ENCODE assay signal across 9 mouse cellular contexts in genomic region chr12:9113652-9114051, GRCm38 (mm10).
DNase-seq lines count a peak whose midpoint lies in the region; TF ChIP-seq lines count a peak whose summit lies in the region.
"Had no signal": no experiment of that assay in that cellular context is flagged by ENCODE, and none has a peak within 500 bp of the region (broad histone marks: within the 10 kb centered on the region; RNA-seq: fewer than 3 reads in every experiment).

No protein-coding gene starts in this region.

- H3K27me3 ChIP-seq in C2C12 (ENCODE audit: control insufficient read depth, insufficient read depth, insufficient read length), result no peaks in the 10 kb centered on the region
- no peaks in the 10 kb centered on the region for H3K27me3 ChIP-seq in forebrain, embryonic 10.5 days (ENCODE audit: poor library complexity, severe bottlenecking)
- H3K27me3 ChIP-seq: forebrain, embryonic 12.5 days had no signal

- H3K4me3 ChIP-seq in C2C12 (ENCODE audit: insufficient read depth, poor library complexity, severe bottlenecking), result no peak overlapping the region
- no peak overlapping the region for H3K4me3 ChIP-seq in forebrain, embryonic 10.5 days
- H3K4me3 ChIP-seq: forebrain, embryonic 12.5 days had no signal

- no peak for TF ChIP-seq CTCF in C2C12 (IDR thresholded peaks at IDR 0.05; ENCODE audit: control insufficient read depth, insufficient read depth, insufficient read length)

- H3K79me2 ChIP-seq in C2C12 (ENCODE audit: control insufficient read depth, insufficient read depth), result no peaks in the 10 kb centered on the region

- H3K27ac ChIP-seq in forebrain, embryonic 10.5 days, result no peak overlapping the region
- H3K27ac ChIP-seq: forebrain, embryonic 12.5 days had no signal

- no peaks in the 10 kb centered on the region for H3K9me3 ChIP-seq in forebrain, embryonic 10.5 days
- H3K9me3 ChIP-seq: forebrain, embryonic 12.5 days had no signal

- H3ac ChIP-seq in C2C12 (ENCODE audit: control insufficient read depth, insufficient read length, low read depth), result no peak overlapping the region

- 82% methylated on average over 6 of the region's 6 CpGs for WGBS in forebrain, embryonic 10.5 days

- H3K79me3 ChIP-seq in C2C12 (ENCODE audit: low read depth), result no peaks in the 10 kb centered on the region

- H3K36me3 ChIP-seq in C2C12 (ENCODE audit: control insufficient read depth, insufficient read depth), result no peaks in the 10 kb centered on the region
- no peaks in the 10 kb centered on the region for H3K36me3 ChIP-seq in forebrain, embryonic 10.5 days (replicated peaks)
- H3K36me3 ChIP-seq: forebrain, embryonic 12.5 days had no signal

- H3K4me1 ChIP-seq in forebrain, embryonic 10.5 days, result no peaks in the 10 kb centered on the region
- H3K4me1 ChIP-seq: forebrain, embryonic 12.5 days had no signal

- peak; percentile 94 for DNase-seq in 3134 (ENCODE audit: extremely low read depth, insufficient read length, low spot score)
- DNase-seq in gastrocnemius, adult 8-10 months (ENCODE audit: low spot score in 2 of 2), result peak; percentile 63 to 81
- DNase-seq in lung, adult 18-20 months, result peak; percentile 48 to 53
- no peak for DNase-seq in kidney, adult 8-10 months
- DNase-seq in thymus, adult 18-20 months, result no peak
- no peak for DNase-seq in forebrain, embryonic 10.5 days (ENCODE audit: extremely low spot score, low spot score)
- DNase-seq: kidney, adult 2 months had no signal

TF ChIP-seq in C2C12, 6 proteins besides CTCF, POLR2A, EP300 and RAD21:
- TF ChIP-seq FOSL1 (IDR thresholded peaks at IDR 0.05; ENCODE audit: insufficient read depth, low read length, poor library complexity, severe bottlenecking), result peak; percentile 90
- TF ChIP-seq MYOG (IDR thresholded peaks at IDR 0.05; ENCODE audit: control insufficient read depth, extremely low read depth, insufficient read length), result no peak
- peak; percentile 100 for TF ChIP-seq MYOD1 (IDR thresholded peaks at IDR 0.05; ENCODE audit: control insufficient read depth, insufficient read length, low read depth)
- TF ChIP-seq CEBPB (IDR thresholded peaks at IDR 0.05; ENCODE audit: low read depth), result peak; percentile 39
- TF ChIP-seq USF1 (IDR thresholded peaks at IDR 0.05; ENCODE audit: low read depth), result peak; percentile 78
- TF ChIP-seq MAX (IDR thresholded peaks at IDR 0.05), result peak; percentile 99

Comparison
In these comparisons a context has a peak if more than half of its experiments do, and no peak if none do; other contexts are left out.
1. DNase-seq: peak in 3134 (single experiment), gastrocnemius, adult 8-10 months (2 of 2) and lung, adult 18-20 months (2 of 2); none in kidney, adult 8-10 months (0 of 2), thymus, adult 18-20 months (0 of 2) and forebrain, embryonic 10.5 days (single experiment).